Mouse (Mus musculus) adrenal gland, adult 2 months (tissue): Measurements from ENCODE around the gene Chst10. TPM values are rescaled to one million over a fixed set of nuclear protein-coding genes. Genes with fewer than 3 reads are reported as not detected.
A peak's percentile ranks its signal among the peaks of the same experiment; 100 is the strongest.

Experiments
- DNase-seq: peaks from one replicate; pipeline ENCODE4 v3.0.0; 2021
- polyA plus RNA-seq: library from polyadenylated mRNA; depleted of rRNA; stranded (reverse); fragments of >200 nt; gene quantifications from 2 replicates; pipeline ENCODE4 v1.2.3, GENCODE M21; 2012
- total RNA-seq, 2 experiments: library from RNA; stranded (reverse); gene quantifications; 2 replicates each; pipeline ENCODE4 v1.2.3; 2021

Gene Chst10
- total and polyA plus RNA-seq, 3 experiments: 0.75 to 3.1 (median 0.94) TPM

- DNase-seq: no peak
These were observed 28.4 kb downstream of the Chst10 start for GRCm38 (mm10) chr1:38869398-38870195.

- no peak for DNase-seq
These were observed 31.7 kb downstream of the Chst10 start for GRCm38 (mm10) chr1:38866242-38866641.

- no peak for DNase-seq
These were observed 33.6 kb downstream of the Chst10 start for GRCm38 (mm10) chr1:38864341-38864740.

- peak; percentile 24 for DNase-seq
These were observed 35.7 kb downstream of the Chst10 start for GRCm38 (mm10) chr1:38862213-38862612.

GRCm38 (mm10) chr1:38860867-38861524 lies 37.0 kb downstream of the Chst10 start:
- DNase-seq: no peak

GRCm38 (mm10) chr1:38860207-38860606 lies 37.8 kb downstream of the Chst10 start:
- DNase-seq: peak; percentile 2

GRCm38 (mm10) chr1:38856196-38856595 lies 41.8 kb downstream of the Chst10 start:
- peak; percentile 36 for DNase-seq

GRCm38 (mm10) chr1:38852250-38852649 lies 45.7 kb downstream of the Chst10 start:
- DNase-seq: no peak

- DNase-seq: no peak
These were observed 47.3 kb downstream of the Chst10 start for GRCm38 (mm10) chr1:38850650-38851049.

- no peak for DNase-seq
These were observed 49.3 kb downstream of the Chst10 start for GRCm38 (mm10) chr1:38848451-38849289.

GRCm38 (mm10) chr1:38847975-38848374 lies 50.0 kb downstream of the Chst10 start:
- DNase-seq: no peak

- DNase-seq: no peak
These were observed 54.7 kb downstream of the Chst10 start for GRCm38 (mm10) chr1:38843275-38843674.

GRCm38 (mm10) chr1:38842861-38843260 lies 55.1 kb downstream of the Chst10 start:
- DNase-seq: no peak

GRCm38 (mm10) chr1:38839944-38840343 lies 58.0 kb downstream of the Chst10 start:
- DNase-seq: no peak

- DNase-seq: no peak
These were observed 61.5 kb downstream of the Chst10 start, which contains the start of gene Lonrf2 for GRCm38 (mm10) chr1:38836477-38836872. Gene Lonrf2 (minus strand): TSS chr1:38836711.

- DNase-seq: peak; percentile 65
These were observed 62.1 kb downstream of the Chst10 start for GRCm38 (mm10) chr1:38835568-38836476.

- peak; percentile 11 for DNase-seq
These were observed 63.1 kb downstream of the Chst10 start for GRCm38 (mm10) chr1:38834899-38835298.

- no peak for DNase-seq
These were observed 73.0 kb downstream of the Chst10 start for GRCm38 (mm10) chr1:38824926-38825325.

GRCm38 (mm10) chr1:38823851-38824250 lies 74.1 kb downstream of the Chst10 start:
- no peak for DNase-seq

- DNase-seq: no peak
These were observed 78.3 kb downstream of the Chst10 start for GRCm38 (mm10) chr1:38819691-38820090.

- DNase-seq: no peak
These were observed 80.3 kb downstream of the Chst10 start for GRCm38 (mm10) chr1:38817671-38818070.
